Mouse (Mus musculus) embryonic facial prominence, embryonic 10.5 days (tissue): Measurements from ENCODE around the gene Ppp2r5a. TPM values are rescaled to one million over a fixed set of nuclear protein-coding genes. Genes with fewer than 3 reads are reported as not detected.

Experiments used
- DNase-seq: peaks from one replicate; pipeline ENCODE4 v3.0.0-alpha.2; 2017; ENCODE audit warnings: low spot score
- H3K27ac ChIP-seq: fragments of 300-500 bp; sonication (generic); replicated peaks from 2 replicates; pipeline ENCODE4 v1.5.1; 2016; ENCODE audit warnings: mild to moderate bottlenecking
- H3K27me3 ChIP-seq: fragments of 300-500 bp; sonication (generic); replicated peaks from 2 replicates; pipeline ENCODE4 v1.6.1; 2016; ENCODE audit warnings: low read depth, mild to moderate bottlenecking; ENCODE audit not compliant: poor library complexity, severe bottlenecking
- H3K36me3 ChIP-seq: fragments of 300-500 bp; sonication (generic); replicated peaks from 2 replicates; pipeline ENCODE4 v1.6.1; 2016; ENCODE audit warnings: mild to moderate bottlenecking, moderate library complexity
- H3K4me1 ChIP-seq: fragments of 300-500 bp; sonication (generic); 2 replicates; pipeline ENCODE4 v1.6.1; 2016
- H3K4me3 ChIP-seq: fragments of 300-500 bp; sonication (generic); 2 replicates; pipeline ENCODE4 v1.5.1; 2016; ENCODE audit warnings: mild to moderate bottlenecking, moderate library complexity
- H3K9me3 ChIP-seq: fragments of 300-500 bp; sonication (generic); 2 replicates; pipeline ENCODE4 v1.6.1; 2016; ENCODE audit warnings: mild to moderate bottlenecking
- WGBS: fragments of 180-500 bp; shearing (Covaris S2); methylation state at CpG from one replicate; pipeline ENCODE4 v1.1.7; 2016; 5-methylcytosine and 5-hydroxymethylcytosine counted together
- polyA plus RNA-seq: library from polyadenylated mRNA; unstranded; fragments of >200 nt; fragmentation: Nextera tagmentation; extraction: Ambion mirVana; gene quantifications from 2 replicates; pipeline ENCODE4 v1.2.1, GENCODE M21; 2016

Gene Ppp2r5a
- polyA plus RNA-seq, 1 experiment from 2014 or later: 10.5 TPM

DNA sequence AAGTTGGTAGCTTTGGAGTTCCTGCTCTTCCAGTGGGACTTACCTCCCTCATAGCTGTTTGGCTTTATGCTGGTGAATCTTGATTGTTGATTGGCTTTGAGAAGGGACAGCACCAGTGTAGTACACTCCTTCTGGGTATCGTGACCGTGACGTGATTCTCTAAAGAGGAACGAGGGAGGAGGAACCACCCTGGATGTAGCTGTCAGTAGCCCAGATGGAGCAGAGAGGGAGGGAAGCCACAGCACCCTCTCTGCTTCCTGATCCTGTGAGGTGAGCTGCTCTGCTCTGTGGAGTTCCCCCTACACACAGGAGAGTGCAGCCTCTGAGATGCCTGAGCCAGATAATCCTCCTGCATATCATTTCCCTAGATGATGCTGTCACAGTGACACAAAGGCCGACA is 68.6 kb downstream of the Ppp2r5a start:
- Histone ChIP-seq H3K27me3 (no peaks in the 10 kb centered on the region), H3K27ac (no peak overlapping the region), H3K4me3 (no peak overlapping the region), H3K4me1 (no peaks in the 10 kb centered on the region), H3K9me3 (peaks cover 6% of the 10 kb centered on the region; the same call in 1 of the 2 replicates), H3K36me3 (peaks cover 91% of the 10 kb centered on the region)
- WGBS: 85% methylated on average over 5 of the region's 5 CpGs
- no peak for DNase-seq

DNA sequence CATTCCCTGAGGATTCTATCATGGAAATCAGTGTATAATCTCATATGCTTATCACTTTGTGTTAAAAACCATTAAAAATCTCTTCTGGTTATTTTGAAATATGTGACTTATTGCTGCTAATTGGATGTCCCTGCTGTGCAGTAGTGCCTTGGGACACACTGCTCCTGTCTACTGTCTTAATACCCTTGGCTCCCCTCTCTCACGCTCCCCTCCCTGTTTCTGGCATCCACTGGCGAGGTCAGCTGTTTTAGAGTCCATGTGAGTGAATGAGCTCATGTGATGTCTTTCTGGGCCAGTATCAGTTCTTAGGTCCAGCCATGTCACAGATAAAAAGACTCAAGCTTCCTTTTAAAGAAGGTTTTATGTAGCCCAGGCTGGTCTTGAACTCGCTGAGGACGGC is 72.7 kb downstream of the Ppp2r5a start:
- H3K4me1 ChIP-seq: peaks cover 31% of the 10 kb centered on the region
- no peaks in the 10 kb centered on the region for H3K9me3 ChIP-seq
- H3K27ac ChIP-seq: no peak overlapping the region
- 86% methylated on average over 4 of the region's 4 CpGs for WGBS
- H3K27me3 ChIP-seq: no peaks in the 10 kb centered on the region
- no peak for DNase-seq
- H3K4me3 ChIP-seq: no peak overlapping the region
- peaks cover 62% of the 10 kb centered on the region for H3K36me3 ChIP-seq

DNA sequence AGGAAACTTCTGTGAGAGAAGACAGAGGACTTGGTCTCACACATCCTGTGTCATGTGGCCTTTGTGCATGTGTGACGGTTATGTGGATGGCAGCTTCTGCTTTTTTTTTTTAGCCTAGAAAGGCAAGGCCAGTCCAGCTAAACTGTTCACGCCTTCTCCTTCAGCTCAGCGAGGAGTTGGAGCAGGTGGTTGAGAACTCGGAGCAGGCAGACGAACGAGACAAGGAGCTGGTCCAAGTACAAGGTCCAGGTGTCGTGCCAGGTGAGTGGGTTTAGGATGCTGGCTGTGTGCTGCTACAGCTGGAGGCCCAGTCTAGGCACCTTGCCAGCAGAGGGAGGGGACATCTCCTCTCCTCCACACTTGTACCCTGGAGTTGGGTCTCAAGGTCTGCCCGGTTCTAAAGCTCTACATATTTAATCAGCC is 75.0 kb downstream of the Ppp2r5a start:
- Histone ChIP-seq H3K4me3 (no peak overlapping the region), H3K27ac (no peak overlapping the region), H3K4me1 (peaks cover 31% of the 10 kb centered on the region), H3K9me3 (no peaks in the 10 kb centered on the region), H3K36me3 (peaks cover 42% of the 10 kb centered on the region), H3K27me3 (peaks cover under 1% of the 10 kb centered on the region; the same call in 1 of the 2 replicates)
- 92% methylated on average over 8 of the region's 8 CpGs for WGBS
- DNase-seq: no peak

DNA sequence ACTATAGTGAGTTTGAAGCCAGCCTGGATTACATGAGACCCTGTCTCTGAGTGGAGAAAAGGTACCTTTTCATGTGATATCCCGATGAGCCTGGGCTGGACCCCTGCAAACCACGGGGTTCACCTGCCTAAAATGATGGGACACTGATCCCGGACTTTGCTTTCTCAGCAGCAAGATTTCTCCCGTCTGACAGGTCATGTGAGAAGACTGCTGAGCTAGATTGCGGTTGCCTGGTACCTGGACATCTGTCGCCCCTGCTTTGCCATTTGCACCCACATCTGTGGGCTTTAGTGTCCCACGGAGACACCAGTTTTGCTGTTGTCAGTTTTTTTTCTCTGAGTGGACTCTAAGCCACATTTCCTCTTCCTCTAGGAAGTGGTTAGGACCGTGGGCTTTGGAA is 75.8 kb downstream of the Ppp2r5a start:
- H3K27ac ChIP-seq: no peak overlapping the region
- peak overlapping the region; percentile 92 for H3K4me3 ChIP-seq
- no peak for DNase-seq
- 83% methylated on average over 8 of the region's 8 CpGs for WGBS
- H3K27me3 ChIP-seq: peaks cover 7% of the 10 kb centered on the region; the same call in 1 of the 2 replicates
- peaks cover 31% of the 10 kb centered on the region for H3K4me1 ChIP-seq
- no peaks in the 10 kb centered on the region for H3K9me3 ChIP-seq
- H3K36me3 ChIP-seq: peaks cover 34% of the 10 kb centered on the region

DNA sequence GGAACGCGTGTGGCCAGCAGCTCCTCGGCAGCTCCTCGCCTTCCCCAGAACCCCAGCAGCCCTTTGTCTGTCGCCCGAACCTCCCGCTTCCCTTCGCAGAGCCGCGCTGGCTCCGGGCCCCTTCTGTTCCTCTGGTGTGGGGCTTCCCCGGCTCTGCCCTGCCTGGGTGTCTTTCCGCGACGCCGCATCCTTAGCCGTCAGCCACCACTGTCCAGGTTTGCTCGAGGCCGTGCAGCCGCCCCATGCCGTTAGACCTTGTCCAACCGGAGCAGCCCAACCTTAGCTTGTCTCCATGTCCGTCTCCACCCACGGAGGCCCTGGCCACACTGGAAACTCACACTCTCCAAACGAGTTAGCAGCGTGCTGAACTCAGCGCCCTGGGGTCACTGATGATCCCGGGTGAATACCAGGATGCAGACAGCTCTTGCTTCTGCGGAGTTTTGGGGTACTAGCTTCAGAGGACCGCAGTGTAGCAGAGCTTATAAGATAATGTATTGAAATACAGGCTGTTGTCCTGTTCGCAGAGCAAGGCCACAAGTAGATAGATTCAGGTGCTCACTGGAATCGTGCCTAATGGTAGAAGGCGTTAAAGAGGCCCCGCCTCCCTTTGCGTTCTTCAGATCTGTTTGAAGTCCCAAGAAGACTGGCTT is 76.7 kb downstream of the Ppp2r5a start:
- Histone ChIP-seq H3K9me3 (no peaks in the 10 kb centered on the region), H3K4me1 (peaks cover 31% of the 10 kb centered on the region), H3K4me3 (peak overlapping the region; percentile 92), H3K27me3 (peaks cover 7% of the 10 kb centered on the region; the same call in 1 of the 2 replicates), H3K27ac (peak overlapping the region; percentile 92), H3K36me3 (peaks cover 26% of the 10 kb centered on the region)
- peak; percentile 66 for DNase-seq
- WGBS: 2% methylated on average over 35 of the region's 35 CpGs

DNA sequence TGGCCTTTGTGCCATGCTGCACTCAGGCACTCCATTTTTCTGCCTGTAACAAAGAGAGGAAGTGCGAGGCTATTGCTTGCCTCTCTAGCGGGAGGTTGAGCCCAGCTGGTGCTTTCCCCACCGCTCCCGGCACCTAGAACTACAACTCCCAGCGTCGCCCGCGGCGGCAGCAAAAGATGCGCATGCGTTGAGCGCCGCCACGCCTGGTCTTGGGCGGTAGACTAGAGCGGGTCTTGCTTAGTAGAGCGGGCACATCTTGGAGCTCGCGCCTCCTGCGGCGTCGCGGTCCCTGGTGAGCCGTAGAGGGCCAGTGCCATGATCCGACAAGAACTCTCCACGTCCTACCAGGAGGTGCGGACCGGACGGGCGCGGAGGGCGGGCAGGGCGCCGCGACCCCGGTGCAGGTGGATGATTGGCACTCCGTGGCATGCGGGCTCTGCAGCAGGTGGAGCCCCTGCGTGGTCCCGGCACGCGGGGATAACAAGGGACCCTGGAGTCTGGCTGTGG is 77.3 kb downstream of the Ppp2r5a start, which contains the start of gene Tmem206:
Tmem206 (plus strand) TSS at position 187 of the 507 bp plus-strand sequence.
- WGBS: under 1% methylated on average over 42 of the region's 42 CpGs
- Histone ChIP-seq H3K36me3 (peaks cover 20% of the 10 kb centered on the region), H3K4me3 (peak within 1 kb of the TSS; percentile 92), H3K27ac (peak within 1 kb of the TSS; percentile 92), H3K27me3 (peaks cover 7% of the 10 kb centered on the region; the same call in 1 of the 2 replicates), H3K4me1 (peaks cover 31% of the 10 kb centered on the region), H3K9me3 (no peaks in the 10 kb centered on the region)
- DNase-seq: peak; percentile 97

DNA sequence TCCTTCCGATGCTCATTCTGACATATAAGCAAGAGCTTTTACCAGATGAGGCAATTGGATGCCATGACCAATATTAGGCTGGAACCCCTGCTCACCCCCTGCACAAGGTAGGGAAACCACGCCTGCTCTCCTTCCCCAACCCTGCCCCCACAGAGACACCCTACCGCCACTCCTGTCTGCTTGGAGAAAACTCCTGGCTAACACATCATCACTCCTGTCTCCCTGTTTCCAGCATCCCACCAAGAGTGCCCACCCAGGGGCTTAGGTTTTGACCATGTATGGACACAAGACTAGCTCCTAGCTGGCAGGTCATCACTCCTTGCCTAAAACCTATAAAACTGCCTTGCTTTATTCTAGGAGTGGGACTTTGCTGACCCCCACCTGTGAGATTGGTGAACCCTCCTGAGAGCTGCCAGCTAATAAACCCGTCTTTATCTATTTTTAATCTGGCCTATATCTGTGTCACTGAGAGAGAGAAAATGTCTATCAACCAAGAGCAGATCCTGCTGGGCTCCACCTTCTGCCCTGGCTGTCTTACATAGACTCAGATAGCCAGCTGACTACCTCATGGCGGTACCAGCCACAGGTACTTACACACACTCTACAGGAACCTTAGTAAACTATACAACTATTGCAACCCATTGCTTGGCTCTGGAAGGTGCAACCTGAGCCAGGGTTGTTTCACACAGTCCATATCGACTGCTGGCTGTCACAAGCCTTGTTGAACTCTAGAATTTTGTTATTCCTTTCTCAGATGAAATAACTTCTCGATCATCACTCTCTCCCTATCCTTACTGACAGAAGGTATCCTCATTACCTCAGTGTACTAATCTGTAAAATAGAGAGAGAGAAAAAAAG is 78.1 kb downstream of the Ppp2r5a start:
- Histone ChIP-seq H3K9me3 (no peaks in the 10 kb centered on the region), H3K36me3 (peaks cover 13% of the 10 kb centered on the region), H3K27me3 (peaks cover 7% of the 10 kb centered on the region; the same call in 1 of the 2 replicates), H3K4me1 (peaks cover 31% of the 10 kb centered on the region), H3K4me3 (peak overlapping the region; percentile 92), H3K27ac (peak overlapping the region; percentile 92)
- DNase-seq: no peak
- 84% methylated on average over 7 of the region's 7 CpGs for WGBS

DNA sequence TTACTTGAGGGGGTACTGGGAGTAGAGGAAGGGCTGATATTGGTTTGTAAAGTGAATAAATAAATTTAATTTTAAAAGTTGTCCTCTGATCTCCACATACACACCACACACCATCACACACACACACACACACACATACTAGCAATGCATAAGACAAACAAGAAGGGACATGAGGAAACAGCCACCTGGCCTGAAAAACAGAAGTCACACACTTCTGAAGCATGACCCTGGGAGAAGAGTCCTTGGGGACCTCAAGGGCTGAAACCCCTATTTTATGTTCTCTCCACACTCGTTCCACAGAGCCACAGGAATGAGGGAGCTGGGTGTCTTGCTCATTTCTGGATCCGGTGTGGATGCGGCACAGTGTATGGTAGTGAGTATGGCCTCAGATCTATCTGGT is 79.7 kb downstream of the Ppp2r5a start:
- Histone ChIP-seq H3K27me3 (peaks cover 7% of the 10 kb centered on the region; the same call in 1 of the 2 replicates), H3K36me3 (peaks cover 3% of the 10 kb centered on the region; the same call in 1 of the 2 replicates), H3K9me3 (no peaks in the 10 kb centered on the region), H3K27ac (no peak overlapping the region), H3K4me1 (peaks cover 29% of the 10 kb centered on the region), H3K4me3 (no peak overlapping the region)
- 87% methylated on average over 3 of the region's 3 CpGs for WGBS
- DNase-seq: no peak

DNA sequence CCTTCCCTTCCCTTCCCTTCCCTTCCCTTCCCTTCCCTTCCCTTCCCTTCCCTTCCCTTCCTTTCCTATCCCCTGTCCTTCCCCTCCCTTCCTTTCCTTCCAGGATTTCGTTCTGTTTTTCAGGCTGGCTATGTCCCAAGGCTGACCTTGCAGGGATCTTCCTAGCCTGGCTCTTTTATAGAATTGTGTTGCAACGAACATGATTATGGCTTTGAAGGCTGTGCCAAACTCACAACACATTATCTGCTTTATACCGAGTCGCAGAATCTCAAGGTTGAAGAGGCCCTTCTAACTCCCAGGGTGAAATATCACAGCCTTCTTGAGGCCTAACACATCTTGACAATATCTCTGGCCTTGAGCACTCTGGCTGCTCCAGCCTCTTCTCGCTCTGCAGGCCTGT is 84.4 kb downstream of the Ppp2r5a start:
- Histone ChIP-seq H3K27me3 (peaks cover 7% of the 10 kb centered on the region; the same call in 1 of the 2 replicates), H3K4me3 (no peak overlapping the region), H3K9me3 (no peaks in the 10 kb centered on the region), H3K4me1 (peaks cover 15% of the 10 kb centered on the region), H3K36me3 (no peaks in the 10 kb centered on the region), H3K27ac (no peak overlapping the region)
- no peak for DNase-seq
- WGBS: 77% methylated on average over 5 of the region's 5 CpGs

DNA sequence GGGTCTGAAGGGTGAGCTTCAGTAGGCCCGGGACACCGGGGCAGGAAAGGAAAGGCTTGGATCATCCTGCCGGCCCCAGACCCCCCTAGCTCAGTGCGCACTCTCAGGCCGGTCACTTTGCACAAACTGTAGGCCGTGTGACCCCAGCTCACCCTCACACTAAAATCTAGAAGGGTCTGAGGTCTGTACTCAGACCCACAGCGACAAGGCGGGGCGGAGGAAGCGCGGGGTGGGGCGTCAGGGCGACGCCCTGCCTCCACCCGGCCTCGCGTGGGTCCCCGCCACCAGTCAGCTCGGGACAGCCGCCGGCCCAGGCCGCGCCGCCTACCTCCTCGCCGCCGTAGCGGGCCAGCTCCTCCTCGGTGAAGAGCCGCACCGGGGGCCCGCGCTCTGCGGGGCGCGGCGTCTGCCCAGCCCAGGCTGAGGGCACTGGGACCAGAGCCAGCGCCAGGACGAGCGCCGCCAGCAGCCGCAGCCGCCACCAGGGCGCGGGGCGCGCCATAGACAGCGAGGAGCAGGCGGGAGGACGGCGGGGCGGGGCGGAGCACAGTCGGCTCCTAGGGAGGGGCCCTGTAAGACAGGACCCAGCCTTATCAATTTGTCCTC is 85.4 kb downstream of the Ppp2r5a start, which contains the start of gene Nenf:
Nenf (minus strand) TSS at position 604 of the 606 bp plus-strand sequence.
- peak within 1 kb of the TSS; percentile 96 for H3K27ac ChIP-seq
- no peaks in the 10 kb centered on the region for H3K36me3 ChIP-seq
- H3K27me3 ChIP-seq: peaks cover 3% of the 10 kb centered on the region; the same call in 1 of the 2 replicates
- H3K4me1 ChIP-seq: peaks cover 20% of the 10 kb centered on the region
- peak within 1 kb of the TSS; percentile 91 for H3K4me3 ChIP-seq
- WGBS: under 1% methylated on average over 54 of the region's 54 CpGs
- H3K9me3 ChIP-seq: no peaks in the 10 kb centered on the region
- DNase-seq: peak; percentile 81

DNA sequence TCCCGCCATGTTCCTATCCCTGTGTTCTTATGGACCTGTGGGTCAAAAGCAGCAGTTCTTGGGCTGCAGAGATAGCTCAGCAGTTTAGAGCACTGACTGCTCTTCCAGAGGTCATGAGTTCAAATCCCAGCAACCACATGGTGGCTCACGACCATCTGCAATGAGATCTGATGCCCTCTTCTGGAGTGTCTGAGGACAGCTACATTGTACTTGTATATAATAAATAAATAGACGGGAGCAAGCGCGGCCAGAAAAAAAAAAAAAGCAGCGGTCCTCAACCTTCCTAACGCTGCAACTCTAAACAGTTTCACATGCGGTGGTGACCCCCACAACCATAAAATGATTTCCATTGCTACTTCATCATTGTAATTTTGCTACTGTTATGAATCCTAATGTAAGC is 86.3 kb downstream of the Ppp2r5a start:
- Histone ChIP-seq H3K27me3 (no peaks in the 10 kb centered on the region), H3K27ac (no peak overlapping the region), H3K36me3 (no peaks in the 10 kb centered on the region), H3K9me3 (no peaks in the 10 kb centered on the region), H3K4me3 (no peak overlapping the region), H3K4me1 (peaks cover 22% of the 10 kb centered on the region)
- 87% methylated on average over 8 of the region's 8 CpGs for WGBS
- DNase-seq: no peak

DNA sequence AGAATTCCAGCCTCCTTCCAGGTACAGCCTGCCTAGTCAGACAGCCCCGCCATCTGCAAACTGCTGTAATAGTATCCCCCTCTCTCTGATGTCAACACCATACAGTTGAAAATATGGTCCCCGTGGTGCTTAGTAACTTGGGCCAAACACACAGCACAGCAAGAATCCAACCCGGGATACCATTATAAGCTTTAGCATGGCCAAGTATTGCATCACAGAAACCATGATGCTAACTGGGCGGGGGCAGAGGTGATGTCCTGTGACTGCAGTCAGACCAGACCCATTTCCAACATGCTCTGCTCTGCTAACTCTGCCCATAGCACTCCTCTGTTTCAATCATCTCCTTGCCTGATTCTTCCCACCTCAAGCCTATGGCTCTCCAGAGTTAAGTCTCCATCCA is 89.1 kb downstream of the Ppp2r5a start:
- Histone ChIP-seq H3K27ac (no peak overlapping the region), H3K36me3 (peaks cover 4% of the 10 kb centered on the region; the same call in 1 of the 2 replicates), H3K4me3 (no peak overlapping the region), H3K27me3 (no peaks in the 10 kb centered on the region), H3K4me1 (peaks cover 22% of the 10 kb centered on the region), H3K9me3 (no peaks in the 10 kb centered on the region)
- no peak for DNase-seq
- WGBS: 74% methylated on average over 4 of the region's 4 CpGs
